Mouse (Mus musculus) cerebellum, adult 11 months (tissue): Measurements from ENCODE around the gene Creb5.

Source experiments
- DNase-seq: peaks from one replicate; pipeline ENCODE4 v3.0.0; 2022

The Creb5 gene

GRCm38 (mm10) chr6:53495667-53496066 lies 208.6 kb downstream of the Creb5 start:
- no peak for DNase-seq

DNA sequence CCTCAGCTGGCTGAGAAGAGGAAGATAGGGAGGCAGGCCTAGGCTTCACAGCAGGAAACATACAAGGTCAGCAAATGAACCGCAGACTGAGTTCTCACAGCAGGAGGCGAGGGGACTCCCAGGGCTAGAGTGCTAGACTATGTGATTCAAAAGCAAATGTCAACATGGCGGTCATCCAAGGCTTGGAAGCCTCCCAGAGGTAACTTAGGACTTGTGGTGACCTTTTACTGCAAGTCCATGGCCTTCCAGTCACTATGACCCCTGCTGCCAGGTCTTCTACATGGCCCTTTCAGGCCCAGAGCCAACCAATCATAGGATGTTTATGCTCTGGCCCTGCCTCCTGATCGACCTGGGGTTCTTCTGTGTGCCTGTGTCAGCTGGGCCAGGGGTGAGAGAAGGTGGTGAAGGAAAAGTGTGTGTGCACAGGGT lies 209.3 kb downstream of the Creb5 start:
- DNase-seq: no peak

- DNase-seq: no peak
These were observed 210.9 kb downstream of the Creb5 start for GRCm38 (mm10) chr6:53497904-53498536.

DNA sequence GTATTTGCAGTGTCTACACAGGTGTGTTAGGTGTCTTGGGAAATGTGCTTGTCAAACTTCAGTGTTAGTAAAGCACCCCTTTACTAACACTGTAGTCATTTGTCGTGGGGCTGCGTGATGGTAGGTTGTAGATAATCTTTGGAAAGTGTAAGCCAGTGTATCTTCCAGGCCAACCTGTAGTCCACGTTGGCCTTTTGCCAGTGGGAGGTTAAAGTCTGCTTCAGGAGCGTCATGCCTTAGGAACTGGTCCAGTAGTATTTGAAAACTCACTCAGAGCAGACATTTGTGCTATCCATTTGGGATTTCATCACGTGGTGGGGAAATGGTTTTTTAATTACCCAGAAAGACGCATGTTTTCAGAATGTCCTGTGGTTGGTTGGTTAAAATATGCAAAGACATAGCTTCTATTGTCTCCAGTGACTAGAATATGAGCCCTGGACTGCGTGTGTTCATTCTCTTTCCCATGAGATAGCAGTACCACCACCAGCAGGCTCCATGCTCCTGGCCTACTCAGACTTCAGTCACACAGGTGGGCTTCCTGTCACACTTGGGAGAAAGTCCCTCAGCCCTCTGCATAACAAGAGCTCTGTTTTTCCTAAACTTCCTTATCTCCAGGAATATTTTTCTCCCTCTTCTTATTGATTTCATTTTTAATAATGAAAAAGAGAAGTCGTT lies 212.7 kb downstream of the Creb5 start:
- no peak for DNase-seq

DNA sequence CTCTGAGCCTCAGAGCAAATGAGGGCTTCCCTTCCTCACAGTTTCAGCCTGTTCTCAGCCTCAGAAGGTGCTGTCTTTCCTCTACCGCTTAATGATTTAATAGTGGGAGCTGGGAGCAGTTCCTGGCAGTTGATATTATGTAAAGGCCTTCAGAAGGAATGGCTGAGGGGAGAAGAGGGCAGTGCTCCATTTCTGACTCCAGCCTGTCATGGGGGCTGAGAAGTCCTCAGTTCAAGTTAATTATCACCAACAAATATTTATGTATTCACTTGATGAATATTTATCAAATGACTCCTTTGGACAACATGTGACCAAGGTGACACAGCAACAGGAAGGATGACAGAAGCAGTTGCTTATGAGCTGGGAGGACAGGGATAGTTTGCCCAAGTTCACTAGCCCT lies 214.2 kb downstream of the Creb5 start:
- DNase-seq: no peak

DNA sequence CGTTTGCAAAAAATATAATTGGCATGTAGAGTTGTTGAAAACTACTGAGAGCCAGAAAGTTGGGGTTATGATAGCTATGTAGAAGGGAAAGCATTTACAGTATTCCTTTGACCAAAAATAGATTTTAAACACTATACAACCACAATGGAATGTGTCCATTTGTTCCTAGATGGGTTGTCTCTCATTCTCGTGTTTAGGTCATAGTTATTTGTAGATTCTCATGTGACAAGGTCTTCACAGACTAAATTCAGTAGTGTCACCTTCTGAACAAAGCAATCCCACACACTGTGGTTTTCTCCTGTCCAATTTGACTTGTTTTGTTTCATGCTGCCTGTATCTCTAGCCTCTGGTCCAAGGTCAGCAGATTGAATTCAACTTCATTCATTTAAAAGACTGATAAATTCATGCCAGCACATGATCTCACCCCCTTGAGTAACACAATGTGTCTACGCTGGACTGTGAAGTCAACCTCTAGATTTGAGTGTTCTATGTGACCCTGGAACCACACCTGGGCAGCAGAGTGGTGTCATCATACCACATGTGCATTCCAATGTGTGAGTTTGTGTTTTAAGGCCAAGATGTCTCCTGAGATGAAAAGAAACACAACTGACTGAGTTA lies 220.0 kb downstream of the Creb5 start:
- DNase-seq: no peak

- DNase-seq: no peak
These were observed 221.9 kb downstream of the Creb5 start for GRCm38 (mm10) chr6:53508847-53509494.

DNA sequence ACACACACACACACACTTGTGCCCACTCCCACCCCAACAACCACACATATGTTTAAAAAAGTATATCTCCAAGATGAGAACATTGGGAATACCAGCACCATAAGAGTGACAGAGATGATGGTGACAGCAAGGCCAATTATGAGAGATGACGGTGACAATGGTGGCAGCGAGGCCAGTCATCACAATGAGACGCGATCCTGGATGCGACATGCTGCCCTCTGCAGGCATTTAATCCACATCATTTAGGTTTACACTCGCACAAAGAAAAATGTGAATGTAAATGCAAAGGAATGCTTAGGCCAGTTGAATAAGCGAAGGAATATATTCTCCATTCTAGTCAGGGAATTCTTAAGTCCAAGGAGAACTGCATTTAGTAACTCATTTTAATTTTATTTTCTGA lies 222.9 kb downstream of the Creb5 start:
- no peak for DNase-seq

- DNase-seq: no peak
These were observed 225.2 kb downstream of the Creb5 start for GRCm38 (mm10) chr6:53512226-53512625.

DNA sequence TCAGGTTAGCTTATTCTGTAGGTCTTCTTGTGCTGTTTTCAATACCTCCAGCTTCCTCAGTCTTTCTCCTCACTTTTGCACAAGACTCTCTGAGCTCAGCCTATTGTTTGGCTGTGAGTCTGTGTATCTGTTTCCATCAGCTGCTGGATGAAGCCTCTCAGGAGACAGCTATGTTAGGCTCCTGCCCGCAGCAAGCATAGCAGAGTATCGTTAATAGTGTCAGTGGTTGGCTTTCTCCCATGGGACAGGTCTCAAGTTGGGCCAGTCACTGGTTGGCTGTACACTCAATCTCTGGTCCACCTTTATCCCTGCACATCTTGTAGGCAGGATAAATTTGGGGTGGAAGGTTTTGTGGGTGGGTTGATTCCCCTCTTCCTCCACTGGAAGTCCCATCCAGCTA lies 226.3 kb downstream of the Creb5 start:
- no peak for DNase-seq

GRCm38 (mm10) chr6:53514862-53515261 lies 227.8 kb downstream of the Creb5 start:
- DNase-seq: no peak

DNA sequence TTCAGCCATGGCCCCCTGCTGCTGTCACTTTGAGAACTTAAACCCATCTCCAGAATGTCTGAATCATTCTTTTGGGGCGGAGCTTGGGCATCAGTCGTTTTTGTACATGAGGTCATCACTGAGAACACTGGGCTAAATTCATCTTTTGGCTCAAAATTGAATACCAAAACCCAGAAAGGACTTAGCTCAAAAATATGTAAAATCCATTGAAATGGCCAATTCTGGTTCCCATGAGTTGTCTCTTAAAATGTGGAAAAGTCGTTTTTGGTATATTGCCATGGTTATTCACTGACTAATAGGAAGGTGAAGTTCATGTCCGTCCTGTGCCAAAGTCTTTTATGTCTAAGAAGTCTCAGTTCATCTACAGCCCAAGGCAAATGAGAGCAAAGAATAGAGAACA lies 228.5 kb downstream of the Creb5 start:
- DNase-seq: no peak

DNA sequence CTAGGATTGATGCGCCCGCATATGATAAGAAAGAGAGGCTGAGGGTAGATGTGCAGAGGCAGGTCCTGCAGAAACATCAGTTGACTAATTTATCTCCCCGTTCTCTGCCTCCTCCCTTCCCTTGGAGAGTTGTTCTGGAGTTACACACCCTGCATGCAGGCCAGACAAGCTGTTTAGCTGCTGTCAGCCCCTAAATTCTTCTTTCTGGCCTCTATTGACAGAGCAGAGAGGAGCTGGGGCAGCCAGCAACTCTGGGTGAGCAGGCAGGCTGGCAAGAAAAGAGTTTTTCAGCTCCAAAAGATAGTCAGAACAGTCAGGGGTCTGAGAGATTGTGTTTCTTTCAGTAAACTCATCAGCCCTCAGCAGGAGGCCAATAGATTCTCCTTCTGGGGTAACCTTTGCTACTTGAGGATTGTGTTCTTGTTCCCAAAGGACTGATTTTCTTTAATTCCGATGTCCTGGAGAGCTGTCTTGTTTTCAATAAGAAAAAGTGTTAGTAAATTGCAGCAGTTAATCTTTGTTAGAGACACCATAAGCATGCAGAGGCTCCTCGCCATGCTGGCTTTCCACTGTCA lies 230.4 kb downstream of the Creb5 start:
- no peak for DNase-seq

GRCm38 (mm10) chr6:53523743-53524497 lies 236.8 kb downstream of the Creb5 start:
- DNase-seq: no peak

DNA sequence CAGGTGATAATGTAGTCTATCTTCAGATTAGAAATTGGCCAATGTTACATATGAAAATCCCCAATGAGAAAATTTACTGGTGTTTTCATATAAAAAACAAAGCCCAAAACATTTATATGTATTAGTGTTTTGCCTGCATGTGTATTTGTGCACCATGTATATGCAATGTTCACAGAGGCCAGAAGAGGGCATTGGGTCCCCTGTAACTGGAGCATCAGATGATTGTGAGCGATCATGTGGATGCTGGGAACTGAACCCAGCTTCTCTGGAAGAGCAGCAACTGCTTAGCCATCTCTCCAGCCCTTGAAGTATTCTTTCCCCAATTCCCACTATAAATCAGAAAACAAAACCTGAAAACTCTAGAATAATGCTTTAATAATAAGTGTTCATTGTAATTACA lies 239.4 kb downstream of the Creb5 start:
- DNase-seq: no peak

DNA sequence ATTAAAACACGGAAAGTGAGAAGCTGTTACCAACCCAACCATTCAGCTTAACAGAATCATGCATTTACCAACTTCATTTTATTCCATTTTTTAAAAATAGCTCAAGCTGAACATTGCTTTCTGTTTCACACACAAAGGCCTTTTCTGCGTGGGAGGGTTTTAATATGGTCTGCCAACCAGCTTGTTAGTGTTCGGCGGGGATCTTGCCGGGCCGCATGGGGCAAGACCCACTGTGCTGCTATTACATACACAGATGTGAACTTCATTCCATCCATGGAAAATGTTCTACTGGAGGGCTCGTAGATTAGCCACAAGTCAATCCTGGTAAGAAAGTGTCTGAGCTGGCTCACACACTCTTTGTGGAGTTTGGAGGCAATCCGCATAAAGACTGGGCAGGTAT lies 243.7 kb downstream of the Creb5 start:
- no peak for DNase-seq

DNA sequence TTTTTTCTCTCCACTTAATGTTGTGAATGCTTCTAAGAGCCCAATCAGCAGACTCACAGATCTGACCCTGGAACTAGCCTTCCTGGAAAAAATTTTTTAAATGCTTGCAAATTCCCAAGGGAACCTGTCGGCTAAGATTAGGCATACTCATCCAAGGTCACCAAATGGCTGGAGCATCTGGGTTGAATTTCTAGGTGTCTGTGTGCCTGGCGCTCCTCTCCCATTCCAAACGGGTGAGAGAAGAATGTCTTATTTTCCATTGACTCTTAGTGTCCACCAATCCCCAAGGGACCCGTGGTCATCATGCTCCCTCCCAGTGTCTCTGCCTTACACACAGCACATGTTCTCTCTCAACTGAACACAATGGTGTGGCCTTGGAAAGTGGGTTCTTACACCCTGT lies 244.4 kb downstream of the Creb5 start:
- no peak for DNase-seq

GRCm38 (mm10) chr6:53537530-53537929 lies 250.5 kb downstream of the Creb5 start:
- DNase-seq: peak; percentile 74

- DNase-seq: no peak
These were observed 254.7 kb downstream of the Creb5 start for GRCm38 (mm10) chr6:53541798-53542197.

GRCm38 (mm10) chr6:53545483-53545900 lies 258.4 kb downstream of the Creb5 start:
- no peak for DNase-seq

DNA sequence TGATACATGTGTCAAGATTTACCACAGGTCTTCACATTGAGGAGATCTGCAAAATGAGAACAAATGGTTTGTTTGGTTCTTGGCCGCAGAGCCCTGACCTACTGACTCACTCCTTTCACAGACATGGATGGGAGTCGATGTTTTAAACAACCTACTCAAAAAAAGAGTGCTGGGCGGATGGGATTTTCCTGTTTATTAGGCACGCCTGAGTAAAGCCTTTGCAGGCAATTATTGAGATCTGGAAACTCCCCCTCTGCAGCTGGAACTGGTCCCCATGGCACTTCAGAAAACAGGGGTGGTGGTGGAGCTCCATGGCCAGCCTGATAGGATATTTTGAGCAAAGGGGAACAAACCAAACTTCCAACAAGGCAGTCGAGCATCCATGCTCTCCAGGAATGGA lies 258.9 kb downstream of the Creb5 start:
- DNase-seq: no peak

DNA sequence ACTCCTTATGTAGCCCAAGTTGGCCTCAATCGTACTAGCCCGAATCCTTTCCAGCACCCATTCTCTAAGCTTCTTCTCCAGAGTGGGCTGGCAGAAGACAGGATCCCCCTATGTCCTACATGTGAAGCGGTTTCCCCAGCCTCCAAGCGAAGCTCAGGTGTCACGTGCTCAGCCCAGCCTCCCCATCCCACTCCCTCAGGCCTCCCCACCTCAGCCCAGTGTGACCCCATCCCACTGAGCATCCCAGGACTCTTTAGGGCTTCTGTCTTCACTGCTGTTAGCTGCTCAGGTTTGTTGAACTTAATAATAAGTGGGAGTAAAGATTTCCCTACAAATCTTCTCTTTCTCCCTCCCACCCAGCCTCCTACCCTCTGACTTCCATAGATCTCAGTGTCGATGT lies 261.2 kb downstream of the Creb5 start:
- no peak for DNase-seq

DNA sequence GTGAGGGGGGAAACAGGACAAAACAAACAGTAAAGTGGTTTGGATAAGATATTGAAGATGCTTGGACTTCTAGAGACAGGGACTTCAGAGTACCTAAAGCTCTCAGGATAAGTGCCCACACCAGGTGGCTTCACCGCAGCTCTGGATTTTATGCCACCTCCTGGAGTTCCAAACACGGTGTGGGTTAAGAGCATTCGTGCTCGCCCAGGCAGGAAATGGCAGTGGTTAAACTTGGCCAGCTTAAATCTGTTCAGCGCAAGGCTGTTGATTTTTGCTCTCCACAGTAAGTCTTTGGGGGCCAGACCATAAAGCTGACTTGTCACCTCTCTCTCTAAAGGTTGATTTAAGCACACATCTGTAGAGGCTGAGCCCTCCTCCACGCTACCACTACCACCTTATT lies 262.3 kb downstream of the Creb5 start:
- DNase-seq: no peak
